Mouse (Mus musculus): Measurements from ENCODE around the gene Otub1.

GRCm38 (mm10) chr19:7189026-7189425 lies 17.1 kb downstream of the Otub1 start:
- TF ChIP-seq CTCF (IDR thresholded peaks at IDR 0.05; ENCODE audit: extremely low read depth, insufficient read depth, insufficient read length, insufficient replicate concordance) (no peak), POLR2A (IDR thresholded peaks at IDR 0.05; ENCODE audit: low read depth, low read length) (no peak)

Data from spleen, adult 2 months (tissue).